Mouse (Mus musculus): ENCODE measurements at regions not wholly inside any gene's neighbourhood (a gene's known extent, or its start where the extent isn't known, plus 50 kb on each side); places are given as distances from the start of the nearest gene placed in this dataset.

DNA sequence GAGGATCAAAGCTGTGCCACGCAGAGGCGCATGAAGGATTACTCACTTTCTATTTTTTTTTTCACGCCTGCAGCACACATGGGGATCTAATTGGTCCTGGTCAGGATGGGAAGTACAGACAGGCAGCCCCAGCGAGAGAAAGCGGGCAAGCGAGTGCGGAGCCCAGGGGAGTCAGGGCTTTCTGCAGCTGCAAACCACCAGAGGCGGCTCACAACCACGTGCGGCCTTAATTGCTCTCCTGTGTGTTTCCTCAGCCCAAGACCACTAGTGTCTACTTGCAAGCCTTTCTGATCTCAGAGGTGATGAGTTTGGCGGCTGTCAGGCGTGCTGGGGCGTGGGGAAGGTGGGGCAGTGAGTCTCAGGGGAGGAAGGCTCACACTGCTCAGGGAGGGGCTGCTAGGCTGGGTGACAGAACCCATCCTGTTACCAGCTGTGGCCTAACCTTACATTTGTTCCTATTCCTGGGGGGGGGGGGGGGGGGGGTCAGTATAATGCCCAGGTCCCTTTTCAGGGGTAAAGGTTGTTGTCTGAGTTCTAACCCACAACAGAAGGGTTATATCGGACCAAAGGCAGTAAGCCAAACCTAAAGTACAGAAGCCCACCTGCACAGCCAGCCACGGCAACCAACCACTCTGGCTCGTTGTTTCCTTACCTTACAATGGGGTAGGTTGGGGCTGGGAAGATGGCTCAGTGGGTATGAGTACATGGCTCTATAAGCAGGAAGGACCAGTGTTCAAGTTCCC, 81.5 kb downstream of the Hes1 start:
- TF ChIP-seq CTCF (IDR thresholded peaks at IDR 0.05; ENCODE audit: extremely low read depth, insufficient read depth, insufficient read length, insufficient replicate concordance) (no peak), POLR2A (IDR thresholded peaks at IDR 0.05; ENCODE audit: low read depth, low read length) (no peak)
